Mouse (Mus musculus) cortical plate, adult 2 months (tissue): ENCODE results near the gene Gstm6.

Experiments
- CTCF ChIP-seq: fragments of 200-500 bp; IDR thresholded peaks from 2 replicates; pipeline ENCODE4 v1.5.1; 2011; ENCODE audit warnings: mild to moderate bottlenecking, control low read depth, low read length; ENCODE audit not compliant: insufficient read depth; ENCODE audit errors: extremely low read depth
- POLR2A ChIP-seq: fragments of 200-500 bp; IDR thresholded peaks from 2 replicates; pipeline ENCODE4 v1.6.1; 2011; ENCODE audit warnings: mild to moderate bottlenecking, low read length, control low read depth; ENCODE audit not compliant: insufficient read depth; ENCODE audit errors: extremely low read depth

DNA sequence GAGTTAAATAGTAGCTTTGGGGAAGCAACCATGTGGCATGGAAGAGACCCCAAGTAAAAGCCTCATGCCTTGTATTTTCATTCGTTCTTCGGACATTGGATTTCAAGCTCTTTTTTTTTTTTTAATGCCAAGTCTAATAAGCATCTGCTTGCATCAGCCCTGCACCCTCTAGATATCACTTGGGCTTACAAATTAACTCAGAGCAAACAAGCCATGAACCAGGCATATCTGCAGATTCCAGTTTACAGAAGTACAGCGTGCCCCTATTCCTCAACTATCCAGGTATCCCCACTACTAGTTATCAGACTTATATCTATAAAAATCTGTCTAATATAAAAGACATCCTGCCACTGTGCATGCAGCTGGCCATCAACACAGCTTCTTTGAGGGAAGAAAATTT lies 28.5 kb upstream of the Gstm6 start:
- TF ChIP-seq CTCF (no peak), POLR2A (no peak)
